Mouse (Mus musculus) small intestine, adult 2 months (tissue): Measurements from ENCODE around the gene 2210016F16Rik. TPM values are rescaled to one million over a fixed set of nuclear protein-coding genes. Genes with fewer than 3 reads are reported as not detected.
"Not testable (repeated sequence)": the region's sequence is repeated elsewhere in the genome, so short reads cannot be mapped to it uniquely, and the experiment has no call there.

Experiments
- H3K27ac ChIP-seq: fragments of 200-500 bp; 2 replicates; pipeline ENCODE4 v1.5.1; 2012; ENCODE audit warnings: low read depth, low read length, control low read depth, inconsistent platforms; ENCODE audit not compliant: insufficient read depth
- H3K27me3 ChIP-seq: fragments of 200-500 bp; 2 replicates; pipeline ENCODE4 v1.6.1; 2012; ENCODE audit warnings: mild to moderate bottlenecking, moderate library complexity, low read length, inconsistent platforms; ENCODE audit not compliant: control insufficient read depth, insufficient read depth
- H3K36me3 ChIP-seq: fragments of 200-500 bp; 2 replicates; pipeline ENCODE4 v1.6.1; 2012; ENCODE audit warnings: mild to moderate bottlenecking, low read length, control low read depth, inconsistent platforms; ENCODE audit not compliant: control insufficient read depth, insufficient read depth
- H3K4me1 ChIP-seq: fragments of 200-500 bp; 2 replicates; pipeline ENCODE4 v1.6.1; 2012; ENCODE audit warnings: low read length, inconsistent platforms, mixed read lengths; ENCODE audit not compliant: control insufficient read depth, insufficient read depth, insufficient read length
- H3K4me3 ChIP-seq: fragments of 200-500 bp; 2 replicates; pipeline ENCODE4 v1.5.1; 2012; ENCODE audit warnings: low read depth, mild to moderate bottlenecking, control low read depth, inconsistent platforms, low read length, moderate library complexity
- CTCF ChIP-seq: fragments of 200-500 bp; IDR thresholded peaks from 2 replicates; pipeline ENCODE4 v1.5.1; 2012; ENCODE audit warnings: low read depth, mild to moderate bottlenecking, control low read depth, inconsistent platforms, low read length, moderate library complexity, mixed read lengths; ENCODE audit not compliant: insufficient replicate concordance, insufficient read length; ENCODE audit errors: extremely low read depth
- POLR2A ChIP-seq: fragments of 200-500 bp; IDR thresholded peaks from 2 replicates; pipeline ENCODE4 v1.6.1; 2012; ENCODE audit warnings: low read depth, mild to moderate bottlenecking, control low read depth, inconsistent platforms, low read length, moderate library complexity
- WGBS: fragments of 180-500 bp; shearing (Covaris S2); methylation state at CpG from one replicate; pipeline ENCODE4 v1.1.7; 2018; 5-methylcytosine and 5-hydroxymethylcytosine counted together
- polyA plus RNA-seq: library from polyadenylated mRNA; depleted of rRNA; stranded (reverse); fragments of >200 nt; gene quantifications from 2 replicates; pipeline ENCODE4 v1.2.3, GENCODE M21; 2012

The 2210016F16Rik gene
- polyA plus RNA-seq, 1 experiment, result 171 TPM

DNA sequence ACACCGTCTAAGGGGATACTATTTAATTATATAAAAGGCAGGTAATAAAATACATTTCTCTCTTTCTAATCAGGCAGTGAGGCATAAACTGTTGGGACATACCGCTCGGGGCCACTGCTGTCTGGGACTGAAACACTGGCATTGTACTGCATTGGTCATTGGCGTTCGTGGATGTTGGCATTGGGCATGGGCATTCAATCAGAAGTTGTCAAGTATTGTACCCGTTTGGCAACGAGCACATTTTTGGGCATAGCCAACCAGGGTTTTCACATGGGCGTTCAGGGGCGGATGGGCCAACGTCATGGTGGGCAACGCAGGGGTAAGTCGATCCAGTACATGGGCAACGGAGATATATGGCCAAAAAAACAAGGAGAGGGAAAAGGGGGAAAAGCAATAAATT, 12.6 kb upstream of the 2210016F16Rik start:
- H3K27ac ChIP-seq, result no peak overlapping the region
- TF ChIP-seq POLR2A, result no peak
- TF ChIP-seq CTCF, result no peak
- no peak overlapping the region for H3K4me3 ChIP-seq
- H3K27me3 ChIP-seq, result no peaks in the 10 kb centered on the region
- H3K36me3 ChIP-seq, result peaks cover 48% of the 10 kb centered on the region
- no peaks in the 10 kb centered on the region; the same call in 1 of the 2 replicates for H3K4me1 ChIP-seq
- WGBS, result 81% methylated on average over 13 of the region's 13 CpGs

DNA sequence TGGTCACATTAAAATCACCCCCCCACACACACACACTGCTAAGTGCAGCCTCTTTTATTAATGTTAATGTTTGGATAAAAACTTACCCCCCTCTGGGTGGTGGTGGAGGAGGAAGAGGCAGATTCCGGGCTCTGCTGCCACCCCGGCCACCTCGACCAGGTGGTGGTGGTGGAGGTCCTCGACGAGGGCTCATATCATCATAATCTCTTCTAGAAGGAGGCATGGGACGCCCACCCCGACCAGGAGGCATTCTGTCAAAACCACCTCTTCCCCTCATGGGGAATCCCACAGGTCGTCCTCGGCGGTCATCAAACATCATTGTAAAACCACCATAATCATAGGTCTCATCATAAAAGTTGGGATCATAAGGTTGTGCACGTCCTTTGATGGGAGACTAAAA, 9.4 kb upstream of the 2210016F16Rik start:
- 75% methylated on average over 11 of the region's 11 CpGs for WGBS
- H3K27me3 ChIP-seq, H3K27ac ChIP-seq, H3K4me3 ChIP-seq, H3K4me1 ChIP-seq: not testable (repeated sequence)
- peaks cover 59% of the 10 kb centered on the region for H3K36me3 ChIP-seq

DNA sequence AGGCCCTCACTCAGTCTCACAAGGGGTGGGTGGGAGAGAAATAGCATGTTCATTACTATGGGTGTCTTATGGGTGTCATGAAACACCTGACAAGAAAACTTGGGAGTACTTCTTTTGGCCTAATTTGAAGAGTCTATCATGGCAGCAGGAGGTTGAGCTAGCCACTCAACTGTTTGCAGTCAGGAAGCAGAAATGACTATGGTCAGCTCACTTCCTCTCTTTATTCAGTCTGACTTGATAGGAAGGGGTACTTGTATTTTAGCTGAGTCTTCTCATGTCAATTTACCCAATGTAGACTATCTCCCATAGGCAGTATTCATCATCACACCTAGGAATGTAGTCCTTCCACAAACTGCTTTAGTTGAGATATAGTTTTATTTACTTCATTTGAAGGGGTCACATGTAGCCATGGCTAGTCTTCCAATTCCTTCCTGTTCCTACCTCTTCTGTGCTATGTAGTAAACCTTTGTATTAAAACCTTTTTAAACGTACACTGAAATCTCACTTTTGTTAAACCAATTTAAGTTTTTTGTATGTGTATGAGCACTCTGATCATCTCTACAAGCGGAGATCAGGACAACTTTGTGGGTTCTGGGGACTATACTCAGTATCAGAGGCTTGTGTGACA, 4.4 kb upstream of the 2210016F16Rik start:
- peaks cover 6% of the 10 kb centered on the region for H3K4me1 ChIP-seq
- WGBS, result 77% methylated on average over 2 of the region's 2 CpGs
- no peak for TF ChIP-seq POLR2A
- no peaks in the 10 kb centered on the region for H3K27me3 ChIP-seq
- no peak overlapping the region for H3K27ac ChIP-seq
- H3K4me3 ChIP-seq, result no peak overlapping the region
- peaks cover 26% of the 10 kb centered on the region for H3K36me3 ChIP-seq

- Histone ChIP-seq H3K4me1 (peaks cover 6% of the 10 kb centered on the region), H3K4me3 (no peak overlapping the region), H3K27ac (no peak overlapping the region), H3K36me3 (peaks cover 17% of the 10 kb centered on the region), H3K27me3 (no peaks in the 10 kb centered on the region)
- TF ChIP-seq CTCF (no peak), POLR2A (no peak)
- 29% methylated on average over 3 of the region's 3 CpGs for WGBS
Measured at GRCm38 (mm10) chr13:58388379-58388778, 3.4 kb upstream of the 2210016F16Rik start.

GRCm38 (mm10) chr13:58387948-58388347, 2.9 kb upstream of the 2210016F16Rik start:
- 6% methylated on average over 7 of the region's 7 CpGs for WGBS
- Histone ChIP-seq H3K4me3 (no peak overlapping the region), H3K27me3 (no peaks in the 10 kb centered on the region), H3K27ac (no peak overlapping the region), H3K36me3 (peaks cover 15% of the 10 kb centered on the region), H3K4me1 (peaks cover 6% of the 10 kb centered on the region)
- TF ChIP-seq POLR2A (no peak), CTCF (peak; percentile 57; the same call in 1 of the 2 replicates)

- WGBS, result 25% methylated on average over 7 of the region's 7 CpGs
- H3K27me3 ChIP-seq, result no peaks in the 10 kb centered on the region
- H3K27ac ChIP-seq, result peak overlapping the region; percentile 97
- H3K4me1 ChIP-seq, result peaks cover 6% of the 10 kb centered on the region
- no peak for TF ChIP-seq CTCF
- no peak for TF ChIP-seq POLR2A
- H3K4me3 ChIP-seq, result peak overlapping the region; percentile 76
- peaks cover 26% of the 10 kb centered on the region for H3K36me3 ChIP-seq
Measured at GRCm38 (mm10) chr13:58385547-58385920, 509 bp upstream of the 2210016F16Rik start.

DNA sequence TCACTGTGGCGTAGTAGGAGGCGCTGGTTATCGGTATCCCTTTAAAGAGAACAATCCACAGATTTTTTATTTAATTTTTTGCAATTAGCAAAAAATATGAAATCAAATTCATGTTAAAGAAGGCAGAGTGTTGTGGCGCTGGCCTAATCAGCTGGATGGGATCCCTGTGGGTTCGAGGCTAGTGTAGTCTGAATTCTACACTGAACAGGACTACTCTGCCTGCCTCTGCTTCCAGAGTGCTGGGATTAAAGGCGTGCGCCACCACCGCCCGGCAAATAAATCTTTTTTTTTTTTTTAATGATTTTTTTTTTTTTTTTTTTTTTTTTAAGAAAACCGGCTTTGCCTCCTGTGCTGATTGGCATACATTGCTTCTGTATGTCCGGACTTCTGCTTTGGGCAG, 654 bp downstream of the 2210016F16Rik start:
- no peak for TF ChIP-seq CTCF
- no peak for TF ChIP-seq POLR2A
- peaks cover 28% of the 10 kb centered on the region for H3K36me3 ChIP-seq
- peak overlapping the region; percentile 76 for H3K4me3 ChIP-seq
- 28% methylated on average over 11 of the region's 11 CpGs for WGBS
- H3K27me3 ChIP-seq, result no peaks in the 10 kb centered on the region
- peaks cover 6% of the 10 kb centered on the region for H3K4me1 ChIP-seq
- peak overlapping the region; percentile 97 for H3K27ac ChIP-seq

- H3K36me3 ChIP-seq, result no peaks in the 10 kb centered on the region
- peak overlapping the region; percentile 79 for H3K27ac ChIP-seq
- H3K4me3 ChIP-seq, result no peak overlapping the region
- no peak for TF ChIP-seq CTCF
- TF ChIP-seq POLR2A, result no peak
- 33% methylated on average over 2 of the region's 2 CpGs for WGBS
- 0 out of 2 replicates have a peak, but pooled peaks cover 3% of the 10 kb centered on the region for H3K27me3 ChIP-seq
- H3K4me1 ChIP-seq, result peaks cover 15% of the 10 kb centered on the region
Measured at GRCm38 (mm10) chr13:58373153-58373470, 11.9 kb downstream of the 2210016F16Rik start.
